In the genomic region with DNA sequence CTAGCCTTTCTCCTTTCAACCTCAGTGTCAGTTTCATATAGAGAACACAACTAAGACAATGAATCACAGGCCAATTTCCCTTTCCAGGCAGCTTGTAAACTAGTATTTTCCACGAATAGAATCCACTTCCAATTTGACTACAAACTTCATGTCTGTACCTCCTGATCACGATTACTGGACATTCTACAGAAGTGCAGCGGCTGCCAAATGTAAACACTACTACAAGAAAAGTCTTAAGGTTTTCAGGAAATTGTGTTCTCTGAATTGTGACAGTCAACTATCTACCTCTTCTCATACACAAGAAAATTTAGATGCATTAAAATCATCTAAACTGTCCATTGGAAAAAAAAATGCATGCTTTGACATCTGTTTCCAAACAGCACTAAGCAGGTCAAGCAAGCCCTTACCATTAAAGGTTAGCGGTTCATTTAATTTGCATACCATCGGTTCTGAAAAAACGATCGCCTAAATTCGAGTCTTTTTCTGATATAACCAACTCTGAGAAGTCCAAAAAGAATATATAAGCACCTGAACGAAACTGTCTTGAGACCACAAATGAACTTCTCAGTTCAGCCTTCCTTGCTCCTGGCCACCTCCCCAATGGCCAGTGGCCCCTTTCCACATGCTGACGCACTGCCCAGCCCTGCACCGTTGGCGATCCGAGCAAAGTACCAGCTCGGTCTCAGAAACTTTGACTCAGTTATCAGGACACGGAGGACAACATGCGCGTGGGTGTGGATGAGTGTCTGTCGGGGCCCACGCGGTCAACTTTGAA, we compare ENCODE assay signal across 8 mouse cellular contexts. TPM values are rescaled to one million over a fixed set of nuclear protein-coding genes. Genes with fewer than 3 reads are reported as not detected.
DNase-seq lines count a peak whose midpoint lies in the region; ATAC-seq and TF ChIP-seq lines count a peak whose summit lies in the region.

No protein-coding gene starts in this region.

- 8% methylated on average over 20 of the region's 20 CpGs for WGBS in limb, embryonic 12.5 days

- H3K79me2 ChIP-seq in myocyte (ENCODE audit: control insufficient read depth, insufficient read depth) = peaks cover 12% of the 10 kb centered on the region

- H3K9ac ChIP-seq in limb, embryonic 12.5 days (replicated peaks) = peak overlapping the region; percentile 91

- peak; percentile 40 for DNase-seq in retina, embryonic 14.5 days (ENCODE audit: low spot score)
- DNase-seq in retina, postnatal 1 day = no peak
- peak; percentile 42 for DNase-seq in gastrocnemius, postnatal 25 days
- no peak for DNase-seq in kidney, adult 9 months
- DNase-seq in kidney, adult 18-20 months = no peak

- ATAC-seq in limb, embryonic 12.5 days (ENCODE audit: insufficient number of reproducible peaks, insufficient read depth, low FRiP score, low TSS enrichment, low read depth) = peak; percentile 33; the same call in 1 of the 2 replicates

- no peak overlapping the region for H3K27ac ChIP-seq in bone marrow macrophage, adult 2 months (ENCODE audit: insufficient read depth, low read depth, low read length)
- no peak overlapping the region for H3K27ac ChIP-seq in limb, embryonic 12.5 days

- no peak for TF ChIP-seq CTCF in bone marrow macrophage, adult 2 months (IDR thresholded peaks at IDR 0.05; ENCODE audit: low read depth, low read length)

- no peak for TF ChIP-seq POLR2A in bone marrow macrophage, adult 2 months (IDR thresholded peaks at IDR 0.05; ENCODE audit: borderline replicate concordance, low read depth, low read length)
- TF ChIP-seq POLR2A in myocyte (IDR thresholded peaks at IDR 0.05; ENCODE audit: insufficient read length, low read depth) = no peak

- no peaks in the 10 kb centered on the region for H3K4me1 ChIP-seq in bone marrow macrophage, adult 2 months (ENCODE audit: control insufficient read depth, insufficient read depth, low read length)
- H3K4me1 ChIP-seq in limb, embryonic 12.5 days (replicated peaks) = peaks cover 10% of the 10 kb centered on the region; the same call in 1 of the 2 replicates

- H3K4me2 ChIP-seq in limb, embryonic 12.5 days = peak overlapping the region; percentile 96
- H3K4me2 ChIP-seq in myocyte (ENCODE audit: low read depth) = peak overlapping the region; percentile 71

- H3ac ChIP-seq in myocyte (ENCODE audit: control insufficient read depth, insufficient read length) = peak overlapping the region; percentile 44

- peak overlapping the region; percentile 97 for H3K4me3 ChIP-seq in bone marrow macrophage, adult 2 months (ENCODE audit: insufficient read depth, low read length)
- H3K4me3 ChIP-seq in limb, embryonic 12.5 days (replicated peaks) = peak overlapping the region; percentile 89
- H3K4me3 ChIP-seq in myocyte = peak overlapping the region; percentile 54

- H3K36me3 ChIP-seq in limb, embryonic 12.5 days = no peaks in the 10 kb centered on the region
- H3K36me3 ChIP-seq in myocyte (ENCODE audit: control insufficient read depth, insufficient read depth) = no peaks in the 10 kb centered on the region

- no peaks in the 10 kb centered on the region for H3K27me3 ChIP-seq in limb, embryonic 12.5 days
- H3K27me3 ChIP-seq in myocyte (ENCODE audit: control insufficient read depth, insufficient read depth, insufficient read length) = no peaks in the 10 kb centered on the region

- H3K9me3 ChIP-seq in limb, embryonic 12.5 days = no peaks in the 10 kb centered on the region

TF ChIP-seq in myocyte, 11 proteins besides CTCF, POLR2A, EP300 and RAD21:
- no peak for TF ChIP-seq TCF12 (IDR thresholded peaks at IDR 0.05; ENCODE audit: insufficient read depth, poor library complexity, severe bottlenecking)
- no peak for TF ChIP-seq CEBPB (IDR thresholded peaks at IDR 0.05; ENCODE audit: insufficient read depth, poor library complexity, severe bottlenecking)
- no peak for TF ChIP-seq MYOD1 (IDR thresholded peaks at IDR 0.05; ENCODE audit: control insufficient read depth in 1 of 3, insufficient read length in 2 of 3, low read depth in 2 of 3)
- TF ChIP-seq MAX (IDR thresholded peaks at IDR 0.05; ENCODE audit: low read depth) = no peak
- TF ChIP-seq POLR2AphosphoS2 (IDR thresholded peaks at IDR 0.05; ENCODE audit: insufficient read length, low read depth) = no peak
- no peak for TF ChIP-seq E2F4 (IDR thresholded peaks at IDR 0.05; ENCODE audit: insufficient read depth)
- no peak for TF ChIP-seq SRF (IDR thresholded peaks at IDR 0.05; ENCODE audit: control insufficient read depth, insufficient read length, low read depth)
- TF ChIP-seq USF1 (IDR thresholded peaks at IDR 0.05; ENCODE audit: low read depth) = no peak
- no peak for TF ChIP-seq TCF3 (IDR thresholded peaks at IDR 0.05; ENCODE audit: insufficient read length, low read depth)
- no peak for TF ChIP-seq REST (IDR thresholded peaks at IDR 0.05; ENCODE audit: insufficient read depth, insufficient read length)
- no peak for TF ChIP-seq MYOG (IDR thresholded peaks at IDR 0.05; ENCODE audit: control insufficient read depth in 1 of 3, insufficient read depth in 1 of 3, insufficient read length in 2 of 3, low read depth in 2 of 3)

RNA-seq across cellular contexts. Expression of a gene that starts 1.4 kb away (rescaled TPM):
- 25.4 and 29.9 TPM in 2 replicates for polyA plus RNA-seq in bone marrow macrophage, adult 2 months (2012; ENCODE audit: insufficient read depth, insufficient read length, missing spikeins)
- 10 to 100 TPM in 1 of 2 experiments, 1 to 10 TPM in 1; 9.4 to 11.8 TPM for total RNA-seq in gastrocnemius, postnatal 25 days (2021)
- 17.3 and 19.4 TPM in 2 replicates for polyA plus RNA-seq in limb, embryonic 12.5 days (2016; fragmentation: Nextera tagmentation; extraction: Ambion mirVana)
- polyA plus RNA-seq in myocyte (2012; fragmentation: generic; extraction: Trizol) = 6.3 TPM

Comparison
In these comparisons a context has a peak if more than half of its experiments do, and no peak if none do; other contexts are left out.
1. DNase-seq: peak in retina, embryonic 14.5 days (single experiment) and gastrocnemius, postnatal 25 days (single experiment); none in retina, postnatal 1 day (single experiment), kidney, adult 9 months (single experiment) and kidney, adult 18-20 months (single experiment).
2. Peak in every context shown above with its lines, with median percentiles within 50 percentile points of each other: H3K4me3 ChIP-seq.